Mouse (Mus musculus): ENCODE results near the gene Fam163a. TPM values are rescaled to one million over a fixed set of nuclear protein-coding genes. Genes with fewer than 3 reads are reported as not detected.

Fam163a gene
- polyA plus RNA-seq, 1 experiment from 2014 or later, result 14.5 TPM

Other genes starting within 250 kb of the Fam163a start
- 12.7 and 16.3 TPM in 2 replicates for gene Cep350, start 231.8 kb downstream of the Fam163a start, polyA plus RNA-seq (2016; fragmentation: Nextera tagmentation; extraction: Ambion mirVana)
- 95.0 and 95.6 TPM in 2 replicates for gene Tor1aip2, start 169.6 kb downstream of the Fam163a start, polyA plus RNA-seq (2016; fragmentation: Nextera tagmentation; extraction: Ambion mirVana)
- 37.6 and 41.3 TPM in 2 replicates for gene Tor1aip1, start 168.5 kb downstream of the Fam163a start, polyA plus RNA-seq (2016; fragmentation: Nextera tagmentation; extraction: Ambion mirVana)
- 0.18 and 0.31 TPM in 2 replicates for gene Tdrd5, start 98.6 kb upstream of the Fam163a start, polyA plus RNA-seq (2016; fragmentation: Nextera tagmentation; extraction: Ambion mirVana)
- gene Nphs2, start 105.7 kb upstream of the Fam163a start, polyA plus RNA-seq (2016; fragmentation: Nextera tagmentation; extraction: Ambion mirVana), result 0.18 and 0.40 TPM in 2 replicates
- 683 and 713 TPM in 2 replicates for gene Gm2000, start 161.0 kb upstream of the Fam163a start, polyA plus RNA-seq (2016; fragmentation: Nextera tagmentation; extraction: Ambion mirVana)
- 0.31 TPM in 1 of 2 replicates, not detected in the other for gene Axdnd1, start 216.1 kb upstream of the Fam163a start, polyA plus RNA-seq (2016; fragmentation: Nextera tagmentation; extraction: Ambion mirVana)